7 mouse cellular contexts compared by ENCODE assay signal in the genomic region with DNA sequence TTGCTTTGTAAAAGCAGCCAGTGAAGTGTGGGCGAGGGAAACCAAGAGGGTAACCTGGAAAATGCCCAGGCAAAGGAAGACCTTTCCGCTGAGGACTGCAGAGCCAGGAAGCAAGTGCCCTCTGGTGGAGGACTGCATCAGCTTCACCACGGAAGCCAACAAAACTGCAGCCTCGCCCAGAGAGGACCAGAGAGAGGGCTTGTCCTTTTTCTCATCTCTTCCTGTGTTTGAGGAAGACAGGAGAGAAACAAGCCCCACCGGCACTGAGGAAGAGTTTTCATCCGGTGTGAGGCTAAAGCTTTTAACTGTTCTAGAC. TPM values are rescaled to one million over a fixed set of nuclear protein-coding genes. Genes with fewer than 3 reads are reported as not detected.
DNase-seq lines count a peak whose midpoint lies in the region; ATAC-seq lines count a peak whose summit lies in the region.

No protein-coding gene starts in this region.

- ATAC-seq in megakaryocyte progenitor cell, adult 5-6 weeks (replicated peaks; ENCODE audit: poor library complexity) = peak; percentile 82

- peak; percentile 70 for DNase-seq in 3T3-L1 (ENCODE audit: low read depth, low spot score)
- DNase-seq in CD4-positive helper T cell, adult 2 months (ENCODE audit: low read depth, low spot score) = peak; percentile 15
- DNase-seq in cerebellum, adult 9-10 months = peak; percentile 12
- peak; percentile 48 for DNase-seq in forelimb bud, embryonic 11.5 days (ENCODE audit: low read depth, low spot score)
- peak; percentile 60 to 73 for DNase-seq in kidney, postnatal 4 days
- peak; percentile 45 for DNase-seq in testis, postnatal 10 days (ENCODE audit: low spot score)

RNA-seq across cellular contexts. Expression of a gene that starts 47.3 kb away (rescaled TPM):
- total RNA-seq in megakaryocyte progenitor cell, adult 5-6 weeks (2015) = 24.4 and 26.4 TPM in 2 replicates
- total RNA-seq in megakaryocyte progenitor cell, adult 5-6 weeks (2017) = 36.5 and 42.5 TPM in 2 replicates

Comparison
In these comparisons a context has a peak if more than half of its experiments do, and no peak if none do; other contexts are left out.
1. Peak in every context shown above with its lines: DNase-seq and ATAC-seq.
2. DNase-seq: peak in every context shown above with its lines; median percentile 70 in 3T3-L1; 66 in kidney, postnatal 4 days; 48 in forelimb bud, embryonic 11.5 days; 45 in testis, postnatal 10 days; 15 in CD4-positive helper T cell, adult 2 months; 12 in cerebellum, adult 9-10 months.